Mouse (Mus musculus) lung, postnatal 0 days (tissue): ENCODE measurements at regions not wholly inside any gene's neighbourhood (a gene's known extent, or its start where the extent isn't known, plus 50 kb on each side); places are given as distances from the start of the nearest gene placed in this dataset.

Source experiments
- CTCF ChIP-seq: IDR thresholded peaks from 2 replicates; pipeline ENCODE4 v1.5.1; 2016; ENCODE audit warnings: antibody characterized with exemption, mild to moderate bottlenecking
- EP300 ChIP-seq: IDR thresholded peaks from 2 replicates; pipeline ENCODE4 v1.6.1; 2016; ENCODE audit warnings: antibody characterized with exemption, mild to moderate bottlenecking, control low read depth

DNA sequence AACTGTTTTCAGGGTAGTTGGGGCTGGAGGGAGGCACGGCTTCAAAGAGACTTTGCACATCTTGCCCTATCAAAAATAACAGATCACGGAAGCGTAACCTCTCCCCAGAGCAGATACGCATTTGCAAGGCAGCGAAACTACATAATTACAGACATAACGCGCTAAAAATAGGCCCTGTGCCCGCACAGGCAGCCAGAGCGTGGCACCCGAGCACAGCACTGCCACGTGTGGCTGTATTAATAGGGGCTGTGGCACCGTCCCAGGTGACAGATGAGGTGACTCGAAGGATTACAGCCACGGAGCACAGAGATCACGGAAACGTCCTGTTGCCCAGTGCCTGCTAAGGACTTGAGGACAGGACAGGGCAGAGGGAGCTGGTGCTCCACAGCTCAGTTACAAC lies 95.0 kb downstream of the Sall1 start:
- no peak for TF ChIP-seq CTCF
- no peak for TF ChIP-seq EP300
